Mouse (Mus musculus) spleen, adult 2 months (tissue): ENCODE measurements around the gene Pank2.

Source experiments
- CTCF ChIP-seq: fragments of 200-500 bp; IDR thresholded peaks from 2 replicates; pipeline ENCODE4 v1.5.1; 2011; ENCODE audit warnings: mild to moderate bottlenecking, inconsistent platforms; ENCODE audit not compliant: insufficient read depth, insufficient read length, insufficient replicate concordance; ENCODE audit errors: extremely low read depth
- POLR2A ChIP-seq: fragments of 200-500 bp; IDR thresholded peaks from 2 replicates; pipeline ENCODE4 v1.6.1; 2011; ENCODE audit warnings: low read depth, low read length, inconsistent platforms

DNA sequence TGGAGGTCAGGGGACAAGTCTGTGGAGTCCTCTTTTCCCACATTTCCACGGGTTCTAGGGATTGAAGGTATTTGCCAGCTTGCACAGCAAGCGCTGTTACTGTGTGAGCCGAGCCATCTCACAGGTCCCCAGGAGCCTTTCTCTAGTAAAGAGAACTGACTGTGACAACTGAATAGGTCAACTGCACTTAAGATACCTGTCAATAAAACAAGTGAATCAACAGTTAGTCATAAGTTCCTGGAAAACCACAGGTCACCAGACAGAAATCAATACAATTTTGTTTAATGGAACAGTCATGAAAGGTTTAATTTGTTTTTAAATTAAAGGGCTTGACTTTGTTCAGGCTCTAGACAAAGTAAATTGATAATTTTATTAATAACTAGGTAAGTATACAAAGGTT lies 68.3 kb downstream of the Pank2 start:
- TF ChIP-seq POLR2A, result no peak
- no peak for TF ChIP-seq CTCF
